Mouse (Mus musculus) myocyte (in vitro differentiated cells): ENCODE data around the gene Ppp1r15a.

Experiments
- CEBPB ChIP-seq: IDR thresholded peaks from 2 replicates; pipeline ENCODE4 v1.6.1; 2011; ENCODE audit warnings: mild to moderate bottlenecking, moderate library complexity; ENCODE audit not compliant: poor library complexity, insufficient read depth, severe bottlenecking
- MAX ChIP-seq: IDR thresholded peaks from one replicate; pipeline ENCODE4 v1.6.1; 2011; ENCODE audit warnings: low read depth, mild to moderate bottlenecking, control low read depth
- MYOD1 ChIP-seq, 3 experiments: IDR thresholded peaks; one replicate each; pipeline ENCODE4 v1.6.1; 2011; ENCODE audit warnings: control low read depth in 2 of 3, low read depth in 2 of 3, mild to moderate bottlenecking in 2 of 3, moderate library complexity in 1 of 3; ENCODE audit not compliant: insufficient read length in 2 of 3, control insufficient read depth in 1 of 3
- MYOG ChIP-seq, 3 experiments: IDR thresholded peaks; one replicate each; pipeline ENCODE4 v1.6.1; 2011; ENCODE audit warnings: control low read depth in 2 of 3, low read depth in 2 of 3, mild to moderate bottlenecking in 2 of 3; ENCODE audit not compliant: insufficient read length in 2 of 3, control insufficient read depth in 1 of 3, insufficient read depth in 1 of 3
- POLR2A ChIP-seq: IDR thresholded peaks from one replicate; pipeline ENCODE4 v1.6.1; 2011; ENCODE audit warnings: low read depth, mild to moderate bottlenecking, control low read depth, moderate library complexity; ENCODE audit not compliant: insufficient read length
- SRF ChIP-seq: IDR thresholded peaks from one replicate; pipeline ENCODE4 v1.6.1; 2011; ENCODE audit warnings: low read depth; ENCODE audit not compliant: control insufficient read depth, insufficient read length
- TCF12 ChIP-seq: IDR thresholded peaks from one replicate; pipeline ENCODE4 v1.6.1; 2011; ENCODE audit warnings: mild to moderate bottlenecking, control low read depth; ENCODE audit not compliant: poor library complexity, insufficient read depth, severe bottlenecking
- USF1 ChIP-seq: IDR thresholded peaks from one replicate; pipeline ENCODE4 v1.6.1; 2011; ENCODE audit warnings: low read depth, mild to moderate bottlenecking, control low read depth, moderate library complexity

- TF ChIP-seq MYOD1 (IDR thresholded peaks at IDR 0.05; ENCODE audit: control insufficient read depth in 1 of 3, insufficient read length in 2 of 3, low read depth in 2 of 3) (no peak), POLR2A (peak; percentile 44), USF1 (no peak), MYOG (IDR thresholded peaks at IDR 0.05; ENCODE audit: control insufficient read depth in 1 of 3, insufficient read depth in 1 of 3, insufficient read length in 2 of 3, low read depth in 2 of 3) (no peak), CEBPB (no peak), TCF12 (no peak), MAX (no peak), SRF (no peak)
Observed at GRCm38 (mm10) chr7:45522194-45522752, 3.8 kb downstream of the Ppp1r15a start.
